Mouse (Mus musculus) spleen, adult 2 months (tissue): ENCODE results near the gene Pla2g12b. TPM values are rescaled to one million over a fixed set of nuclear protein-coding genes. Genes with fewer than 3 reads are reported as not detected.

ENCODE experiments used
- DNase-seq, 2 experiments: peaks; one replicate each; pipeline versions ENCODE4 v3.0.0 to v3.0.0-alpha.2; 2012 to 2021; ENCODE audit warnings: low spot score in 2 of 2, low read depth in 1 of 2
- H3K27ac ChIP-seq: fragments of 200-500 bp; 2 replicates; pipeline ENCODE4 v1.5.1; 2012; ENCODE audit warnings: low read length, inconsistent platforms; ENCODE audit not compliant: insufficient read depth
- H3K27me3 ChIP-seq: fragments of 200-500 bp; 2 replicates; pipeline ENCODE4 v1.6.1; 2012; ENCODE audit warnings: mild to moderate bottlenecking, moderate library complexity, low read length, inconsistent platforms; ENCODE audit not compliant: control insufficient read depth, insufficient read depth
- H3K36me3 ChIP-seq: fragments of 200-500 bp; 2 replicates; pipeline ENCODE4 v1.6.1; 2012; ENCODE audit warnings: mild to moderate bottlenecking, low read length, inconsistent platforms; ENCODE audit not compliant: control insufficient read depth, insufficient read depth
- H3K4me1 ChIP-seq: fragments of 200-500 bp; 2 replicates; pipeline ENCODE4 v1.6.1; 2011; ENCODE audit warnings: inconsistent platforms; ENCODE audit not compliant: control insufficient read depth, insufficient read depth, insufficient read length
- H3K4me3 ChIP-seq: fragments of 200-500 bp; 2 replicates; pipeline ENCODE4 v1.5.1; 2011; ENCODE audit warnings: mild to moderate bottlenecking, inconsistent platforms; ENCODE audit not compliant: insufficient read depth, insufficient read length; ENCODE audit errors: extremely low read depth
- CTCF ChIP-seq: fragments of 200-500 bp; IDR thresholded peaks from 2 replicates; pipeline ENCODE4 v1.5.1; 2011; ENCODE audit warnings: mild to moderate bottlenecking, inconsistent platforms; ENCODE audit not compliant: insufficient read depth, insufficient read length, insufficient replicate concordance; ENCODE audit errors: extremely low read depth
- POLR2A ChIP-seq: fragments of 200-500 bp; IDR thresholded peaks from 2 replicates; pipeline ENCODE4 v1.6.1; 2011; ENCODE audit warnings: low read depth, low read length, inconsistent platforms
- WGBS: fragments of 180-500 bp; shearing (Covaris S2); methylation state at CpG from one replicate; pipeline ENCODE4 v1.1.7; 2018; 5-methylcytosine and 5-hydroxymethylcytosine counted together
- polyA plus RNA-seq: library from polyadenylated mRNA; depleted of rRNA; stranded (reverse); fragments of >200 nt; gene quantifications from 2 replicates; pipeline ENCODE4 v1.2.3, GENCODE M21; 2012

Pla2g12b gene
- polyA plus RNA-seq, 1 experiment = not detected

GRCm38 (mm10) chr10:59408499-59408898, 5.0 kb downstream of the Pla2g12b start:
- Histone ChIP-seq H3K27ac (no peak overlapping the region), H3K4me1 (no peaks in the 10 kb centered on the region), H3K4me3 (no peak overlapping the region), H3K27me3 (no peaks in the 10 kb centered on the region), H3K36me3 (no peaks in the 10 kb centered on the region)
- no peak for DNase-seq
- 49% methylated on average over 6 of the region's 6 CpGs for WGBS
- TF ChIP-seq CTCF = no peak
- no peak for TF ChIP-seq POLR2A

DNA sequence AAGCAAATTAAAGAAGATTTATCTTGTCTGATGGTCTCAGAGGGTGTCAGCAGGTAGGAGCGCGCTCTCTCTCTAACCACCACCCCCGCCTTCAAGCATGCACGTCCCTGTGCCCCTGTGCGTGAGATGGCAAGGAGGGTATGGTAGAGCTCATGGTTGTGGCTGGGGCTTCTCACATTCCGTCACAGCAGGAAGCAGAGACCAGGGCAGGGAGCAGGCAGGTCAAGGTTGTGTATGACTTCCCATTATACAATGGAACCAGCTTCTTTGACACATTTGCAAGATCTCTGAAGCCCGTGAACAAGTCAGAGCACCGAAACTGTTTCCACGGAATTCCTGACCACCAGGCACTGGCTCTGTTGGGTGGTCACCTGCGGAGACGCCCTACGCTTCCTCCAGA, 6.8 kb downstream of the Pla2g12b start:
- DNase-seq = no peak
- no peak overlapping the region for H3K27ac ChIP-seq
- H3K4me3 ChIP-seq = no peak overlapping the region
- no peaks in the 10 kb centered on the region for H3K27me3 ChIP-seq
- TF ChIP-seq CTCF (no peak), POLR2A (no peak)
- no peaks in the 10 kb centered on the region for H3K4me1 ChIP-seq
- WGBS = 78% methylated on average over 12 of the region's 12 CpGs
- H3K36me3 ChIP-seq = no peaks in the 10 kb centered on the region

- Histone ChIP-seq H3K36me3 (no peaks in the 10 kb centered on the region), H3K4me1 (no peaks in the 10 kb centered on the region), H3K27me3 (no peaks in the 10 kb centered on the region), H3K27ac (no peak overlapping the region), H3K4me3 (no peak overlapping the region)
- no peak for DNase-seq
- TF ChIP-seq CTCF (no peak), POLR2A (no peak)
- WGBS = 87% methylated on average over 4 of the region's 4 CpGs
Measured at GRCm38 (mm10) chr10:59413711-59414110, 10.3 kb downstream of the Pla2g12b start.

DNA sequence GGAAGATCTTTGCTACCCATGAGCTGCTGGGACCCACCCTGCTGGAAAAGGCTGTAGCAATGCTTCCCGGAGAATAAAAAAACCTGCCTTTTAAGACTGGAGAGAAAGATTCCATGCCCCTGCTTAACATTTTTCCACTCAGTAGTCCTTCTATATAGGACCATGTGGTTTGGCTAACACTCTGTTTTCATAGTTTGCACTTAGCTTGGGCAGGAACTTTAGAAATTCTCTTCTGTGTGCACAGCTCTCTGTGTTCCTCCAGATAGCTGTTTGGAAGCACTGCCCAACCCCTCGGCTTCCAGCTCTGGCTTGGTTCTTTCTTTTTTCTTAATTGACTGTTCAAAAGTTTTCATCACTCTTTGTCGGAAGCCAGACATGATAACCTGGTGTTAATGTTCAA, 13.2 kb downstream of the Pla2g12b start:
- DNase-seq = no peak

GRCm38 (mm10) chr10:59419516-59419915, 16.1 kb downstream of the Pla2g12b start:
- no peaks in the 10 kb centered on the region for H3K27me3 ChIP-seq

More for the DNA sequence above, 13.2 kb downstream of the Pla2g12b start:
- WGBS = 88% methylated on average over 3 of the region's 3 CpGs
- Histone ChIP-seq H3K4me3 (no peak overlapping the region), H3K36me3 (no peaks in the 10 kb centered on the region), H3K27ac (no peak overlapping the region), H3K27me3 (no peaks in the 10 kb centered on the region), H3K4me1 (no peaks in the 10 kb centered on the region)
- no peak for TF ChIP-seq CTCF
- no peak for TF ChIP-seq POLR2A

GRCm38 (mm10) chr10:59424453-59424852, 21.0 kb downstream of the Pla2g12b start:
- no peak overlapping the region for H3K27ac ChIP-seq
- H3K27me3 ChIP-seq = no peaks in the 10 kb centered on the region
- DNase-seq = no peak
- WGBS = 81% methylated on average over 3 of the region's 3 CpGs
- TF ChIP-seq POLR2A (no peak), CTCF (no peak)
- H3K36me3 ChIP-seq = no peaks in the 10 kb centered on the region
- no peaks in the 10 kb centered on the region for H3K4me1 ChIP-seq
- no peak overlapping the region for H3K4me3 ChIP-seq

More at GRCm38 (mm10) chr10:59419516-59419915, 16.1 kb downstream of the Pla2g12b start:
- H3K36me3 ChIP-seq = no peaks in the 10 kb centered on the region
- TF ChIP-seq POLR2A (no peak), CTCF (no peak)
- H3K4me1 ChIP-seq = no peaks in the 10 kb centered on the region
- H3K27ac ChIP-seq = no peak overlapping the region
- DNase-seq = no peak
- no peak overlapping the region for H3K4me3 ChIP-seq
- 73% methylated on average over 4 of the region's 4 CpGs for WGBS

DNA sequence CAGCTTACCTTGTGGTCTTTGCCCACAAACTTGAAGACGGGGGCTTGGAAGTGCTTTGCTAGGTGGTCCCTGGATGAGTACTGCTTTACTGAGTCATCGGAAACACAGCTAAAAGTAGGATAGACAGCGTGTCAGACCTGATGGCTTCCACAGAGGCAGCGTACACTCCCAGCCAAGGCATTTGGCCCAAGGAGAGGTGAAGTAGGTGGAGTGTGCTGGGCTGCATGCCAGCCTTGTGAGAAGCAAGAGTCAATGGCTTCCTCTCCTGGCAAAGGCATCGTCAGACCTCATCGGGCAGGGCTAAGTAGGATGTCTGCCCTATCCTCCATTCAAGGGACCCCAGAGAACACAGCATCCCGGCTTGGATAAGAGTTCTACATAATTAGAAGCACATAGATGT, 21.9 kb downstream of the Pla2g12b start:
- H3K36me3 ChIP-seq = no peaks in the 10 kb centered on the region
- 63% methylated on average over 7 of the region's 7 CpGs for WGBS
- no peak for DNase-seq
- no peaks in the 10 kb centered on the region for H3K27me3 ChIP-seq
- no peak for TF ChIP-seq POLR2A
- no peak for TF ChIP-seq CTCF
- no peaks in the 10 kb centered on the region for H3K4me1 ChIP-seq
- no peak overlapping the region for H3K27ac ChIP-seq
- no peak overlapping the region for H3K4me3 ChIP-seq

GRCm38 (mm10) chr10:59426371-59426770, 22.9 kb downstream of the Pla2g12b start:
- H3K4me1 ChIP-seq = no peaks in the 10 kb centered on the region; the same call in 1 of the 2 replicates
- H3K27ac ChIP-seq = no peak overlapping the region
- no peaks in the 10 kb centered on the region for H3K36me3 ChIP-seq
- H3K27me3 ChIP-seq = no peaks in the 10 kb centered on the region
- no peak for TF ChIP-seq POLR2A
- no peak for TF ChIP-seq CTCF
- H3K4me3 ChIP-seq = no peak overlapping the region
- DNase-seq = no peak
- WGBS = 88% methylated on average over 4 of the region's 4 CpGs
